Mouse (Mus musculus) brain, embryonic 14.5 days (tissue): Measurements from ENCODE around the gene Urb2.

ENCODE experiments used
- CTCF ChIP-seq: fragments of 200-500 bp; IDR thresholded peaks from 2 replicates; pipeline ENCODE4 v1.5.1; 2012; ENCODE audit warnings: inconsistent platforms, mild to moderate bottlenecking, moderate library complexity, borderline replicate concordance; ENCODE audit not compliant: insufficient read depth, insufficient read length; ENCODE audit errors: extremely low read depth
- POLR2A ChIP-seq: fragments of 200-500 bp; IDR thresholded peaks from 2 replicates; pipeline ENCODE4 v1.6.1; 2012; ENCODE audit warnings: mild to moderate bottlenecking, inconsistent platforms, borderline replicate concordance; ENCODE audit not compliant: poor library complexity, insufficient read depth, insufficient read length, severe bottlenecking; ENCODE audit errors: extremely low read depth

DNA sequence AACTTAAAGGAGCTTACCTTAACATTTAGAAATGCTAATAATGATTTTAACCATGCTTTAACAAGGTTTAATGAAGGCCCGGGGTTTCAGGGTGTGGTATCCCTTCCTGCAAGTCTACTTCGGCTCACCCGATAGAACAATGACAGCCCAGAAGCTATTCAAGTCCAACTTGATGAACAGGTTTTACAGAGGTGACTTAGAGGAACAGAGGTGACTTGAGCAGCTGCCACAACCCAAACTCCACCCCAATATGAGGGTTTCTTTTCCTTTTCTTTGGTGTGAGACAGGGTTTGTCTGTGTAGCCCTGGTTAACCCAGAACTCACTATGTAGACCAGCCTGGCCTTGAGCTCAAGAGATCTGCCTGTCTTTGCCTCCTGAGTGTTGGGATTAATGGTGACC is 27.3 kb upstream of the Urb2 start:
- TF ChIP-seq CTCF: no peak
- TF ChIP-seq POLR2A: no peak
